Mouse (Mus musculus) embryonic stem cell, embryonic (primary cell): ENCODE data around the gene Prss38.

ENCODE experiments used
- CTCF ChIA-PET, 4 experiments: fragments of 300-600 bp in 2 of 4; fragments of 350-600 bp in 2 of 4; sonication (Branson Sonifier 250); formaldehyde crosslinking; loops; one replicate each; lab custom pipeline; 2022; ENCODE audit warnings: inconsistent platforms in 2 of 4; lab: Charles Lee
- POLR2A ChIA-PET, 4 experiments: fragments of 300-600 bp in 2 of 4; fragments of 350-600 bp in 2 of 4; sonication (Branson Sonifier 250); formaldehyde crosslinking; loops; one replicate each; lab custom pipeline; 2022; ENCODE audit warnings: antibody characterized with exemption in 4 of 4, inconsistent platforms in 1 of 4; lab: Charles Lee

Prss38 gene

DNA sequence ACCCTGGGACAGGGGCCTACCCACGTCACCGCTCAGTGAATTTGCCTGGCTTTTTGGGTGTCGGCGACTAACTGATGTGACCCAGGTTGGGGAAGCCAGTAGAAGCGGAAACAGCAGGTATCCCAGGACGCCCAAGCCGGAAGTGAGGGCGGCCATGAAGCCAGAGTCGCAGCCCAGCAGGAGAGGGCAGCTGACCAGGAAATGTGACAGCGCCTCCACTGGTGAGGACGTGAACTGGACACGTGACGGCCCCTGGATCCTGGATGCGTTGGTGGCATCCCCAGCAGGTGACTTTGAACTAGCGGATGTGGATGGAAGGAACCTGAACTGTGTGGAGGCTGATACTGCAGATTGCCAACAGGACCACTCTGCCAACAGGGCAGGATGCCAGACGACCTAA lies at the start of gene Prss38:
Gene Prss38, minus strand, starts transcription at position 183 of the 400 bp plus-strand sequence.
- CTCF ChIA-PET: interaction anchor here (0.5 to 2.3 kb wide), 11 partner anchors 8 to 589 kb away, joined by 3 to 11 read pairs (median 3); partner anchors contain the start of gene Rasd1 (in 1 of the 4)
- POLR2A ChIA-PET: interaction anchor here (0.6 to 2.5 kb wide), 8 partner anchors 9 to 293 kb away, joined by 3 to 14 read pairs (median 3); no protein-coding TSS in a partner anchor

DNA sequence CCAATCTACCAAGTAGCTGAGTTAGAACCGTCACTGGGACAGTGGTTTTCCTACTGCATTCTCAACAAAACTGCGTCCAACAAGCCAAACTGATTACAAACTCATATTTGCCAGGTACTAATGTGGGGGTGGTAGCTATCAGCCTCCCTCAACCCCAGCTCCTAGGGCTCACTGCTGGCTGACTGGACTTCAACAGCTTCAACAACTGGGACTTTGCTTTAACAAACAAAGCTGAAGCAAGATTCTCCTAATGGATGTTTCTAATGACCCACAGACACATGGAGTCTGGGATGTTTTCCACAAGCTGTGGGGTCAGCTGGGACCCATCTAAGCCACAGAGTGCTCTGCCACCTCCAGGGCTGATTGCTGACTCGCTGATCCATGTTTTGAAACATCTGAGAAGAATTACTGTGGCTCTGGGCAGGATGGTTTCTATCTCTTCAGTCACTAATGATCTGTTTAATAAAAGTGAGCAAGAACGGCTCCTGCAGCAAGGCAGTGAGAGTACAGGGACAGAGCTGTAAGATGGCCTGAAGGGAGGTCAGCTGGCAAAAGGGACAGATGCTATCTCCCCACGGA lies 47.6 kb upstream of the Prss38 start:
- ChIA-PET CTCF (no interaction called here), POLR2A (interaction anchor here in 2 of 4 experiments (0.8 to 2.2 kb wide), 5 partner anchors 9 to 120 kb away, joined by 3 to 8 read pairs (median 4); partner anchors contain the start of gene Zfp867 (in 1 of the 2))

DNA sequence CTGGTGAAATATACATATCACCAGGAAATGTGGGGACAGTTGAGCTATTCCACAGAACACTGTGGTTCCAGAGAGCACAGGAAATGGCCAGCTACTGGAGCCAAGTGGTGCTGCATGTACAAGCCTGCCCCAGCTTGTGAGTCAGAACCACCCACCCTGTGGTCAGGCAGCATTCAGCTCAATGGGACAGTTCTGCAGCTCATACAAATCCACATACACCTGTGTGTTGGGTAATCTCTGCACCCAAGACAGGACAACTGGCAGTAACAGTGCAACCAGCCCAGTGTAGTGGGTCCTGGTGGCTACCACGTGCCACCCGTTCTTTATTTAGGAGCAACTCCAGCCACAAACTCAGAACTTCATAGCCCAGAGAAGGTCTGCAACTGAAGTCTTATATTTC lies 46.5 kb upstream of the Prss38 start:
- ChIA-PET CTCF (no interaction called here), POLR2A (interaction anchor here in 1 of 4 experiments (1.0 kb wide), 1 partner anchor 36 kb away, joined by 3 read pairs; no protein-coding TSS in a partner anchor)

DNA sequence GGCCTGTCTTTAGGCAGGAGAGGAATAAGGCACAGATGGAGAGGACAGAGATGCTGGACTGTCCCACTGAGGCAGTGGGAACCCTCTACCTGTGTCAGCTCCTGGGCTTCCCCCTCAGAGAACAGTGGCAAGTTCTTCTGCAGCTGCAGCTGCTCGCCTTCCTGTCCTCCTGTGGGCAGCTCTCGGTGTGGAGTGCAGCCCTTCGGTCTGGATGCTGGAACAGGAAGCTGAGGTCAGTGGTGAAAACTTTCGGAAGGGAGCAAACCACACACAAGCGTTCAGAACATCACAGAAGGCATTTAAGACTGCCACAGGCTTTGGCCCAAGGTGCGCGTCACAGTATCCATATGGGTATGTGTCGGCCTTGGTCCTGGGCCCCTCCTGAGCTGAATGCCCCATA lies 46.0 kb upstream of the Prss38 start:
- POLR2A ChIA-PET: no interaction called here
- CTCF ChIA-PET: no interaction called here

DNA sequence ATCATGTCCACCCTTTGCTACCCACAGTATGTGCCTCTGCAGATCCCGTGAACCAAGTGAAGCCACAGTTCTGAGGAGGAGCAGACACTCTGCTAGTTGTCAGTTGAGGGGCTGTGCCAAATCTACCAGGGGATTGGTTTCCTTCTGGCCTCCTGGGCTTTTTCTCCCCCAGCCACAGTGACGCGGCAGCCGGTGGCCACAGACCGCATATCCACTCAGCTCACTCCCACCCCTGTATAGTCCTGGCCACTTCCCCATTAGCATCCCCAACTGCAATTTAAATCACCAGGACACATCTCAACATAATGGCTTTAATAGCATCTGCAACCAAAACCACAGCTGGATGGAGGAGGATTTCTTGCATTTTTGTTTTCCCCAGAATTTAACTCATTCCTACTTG lies 43.3 kb upstream of the Prss38 start:
- CTCF ChIA-PET: no interaction called here

DNA sequence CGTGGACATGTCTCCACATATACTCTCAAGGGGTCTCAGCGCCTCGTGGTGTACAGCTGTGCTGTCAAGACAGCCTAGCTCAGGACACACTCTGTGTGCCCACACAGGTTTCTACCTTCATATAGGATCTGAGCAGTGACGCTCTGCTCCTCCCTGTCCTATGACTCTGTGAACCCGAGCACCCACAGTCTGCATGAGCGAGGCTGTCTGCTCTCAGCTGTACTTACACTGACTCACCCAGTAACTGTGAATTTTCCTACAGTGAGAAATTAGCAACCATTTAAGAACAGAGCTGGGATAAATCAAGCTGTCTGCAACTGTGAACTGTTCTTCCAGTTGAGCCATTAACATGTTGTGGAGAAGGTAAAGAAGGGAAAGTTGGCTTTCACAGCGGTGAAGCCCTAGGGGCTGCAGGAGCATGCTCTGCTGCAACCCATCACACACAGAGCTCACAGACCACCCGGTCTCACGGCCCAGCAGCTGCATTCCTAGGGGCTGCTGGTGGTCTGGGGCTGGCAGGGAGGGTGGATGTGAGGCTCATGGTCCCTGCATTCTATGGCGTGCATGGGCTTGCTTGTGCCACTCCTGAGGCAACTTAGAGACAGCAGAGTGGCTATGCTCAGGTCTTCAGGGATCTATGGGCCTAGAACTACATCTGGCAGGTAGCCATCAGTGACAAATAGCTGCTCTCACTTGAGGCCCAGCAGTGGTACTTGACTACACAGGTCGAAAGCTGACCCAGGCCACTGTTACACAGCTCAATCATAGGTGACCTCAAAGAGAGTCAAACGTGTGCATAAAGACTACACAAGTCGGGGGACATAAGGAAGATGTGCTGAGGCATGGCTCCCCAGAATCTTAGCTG lies 37.8 kb upstream of the Prss38 start:
- ChIA-PET CTCF (interaction anchor here in 3 of 4 experiments (0.5 to 2.0 kb wide), 5 partner anchors 12 to 122 kb away, joined by 3 to 6 read pairs (median 3); no protein-coding TSS in a partner anchor), POLR2A (interaction anchor here in 3 of 4 experiments (0.6 to 1.9 kb wide), 8 partner anchors 10 to 371 kb away, joined by 3 to 8 read pairs (median 4); partner anchors contain the start of gene Zfp867 (in 2 of the 3))

More for the DNA sequence above, 43.3 kb upstream of the Prss38 start:
- POLR2A ChIA-PET: interaction anchor here in 2 of 4 experiments (1.0 to 2.2 kb wide), 2 partner anchors 10 to 54 kb away, joined by 3 to 4 read pairs; partner anchors contain the start of gene Zfp867 (in 1 of the 2)

DNA sequence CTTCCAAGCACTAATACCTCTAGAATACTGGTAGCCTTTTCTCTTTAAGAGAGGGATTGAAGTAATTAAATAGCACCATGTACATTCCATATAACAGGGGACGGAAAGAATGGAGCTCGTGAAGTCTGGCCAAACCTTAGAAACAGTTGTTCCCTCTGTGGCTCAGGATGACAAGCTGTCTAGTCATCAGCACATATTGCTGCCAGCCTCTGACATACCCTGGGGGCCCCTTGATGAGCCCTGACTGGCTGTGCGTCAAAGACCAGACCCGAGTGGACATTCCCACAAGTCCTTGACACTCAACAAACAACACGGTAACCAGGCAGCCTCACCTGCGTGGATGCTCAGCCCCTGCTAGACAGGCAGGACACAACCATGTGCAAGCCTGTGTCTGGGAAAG lies 36.6 kb upstream of the Prss38 start:
- POLR2A ChIA-PET: interaction anchor here in 1 of 4 experiments (0.5 to 1.1 kb wide), 2 partner anchors 9 to 59 kb away, joined by 3 read pairs; no protein-coding TSS in a partner anchor
- CTCF ChIA-PET: no interaction called here

DNA sequence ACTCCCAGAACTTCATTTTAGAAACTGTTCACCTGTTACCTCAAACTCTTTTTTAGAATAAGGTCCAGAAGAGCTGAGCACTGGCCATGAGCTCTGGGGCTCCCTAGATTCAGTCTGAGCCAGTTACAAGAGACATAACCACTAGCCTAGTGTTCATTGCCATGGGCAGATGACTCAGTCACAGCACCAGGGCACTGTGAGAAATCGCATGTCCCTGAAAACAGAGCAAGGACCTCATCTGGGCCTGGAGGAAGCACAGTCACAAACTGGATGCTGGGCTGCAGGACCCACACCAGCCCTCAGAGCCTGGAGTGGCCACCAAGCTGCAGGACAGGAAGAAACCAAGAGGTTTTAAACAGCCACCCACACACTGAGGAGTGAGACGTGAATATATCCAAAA lies 35.4 kb upstream of the Prss38 start:
- ChIA-PET POLR2A (interaction anchor here in 1 of 4 experiments (1.0 kb wide), 1 partner anchor 10 kb away, joined by 3 read pairs; no protein-coding TSS in a partner anchor), CTCF (interaction anchor here in 1 of 4 experiments (0.7 kb wide), 1 partner anchor 81 kb away, joined by 3 read pairs; no protein-coding TSS in a partner anchor)

DNA sequence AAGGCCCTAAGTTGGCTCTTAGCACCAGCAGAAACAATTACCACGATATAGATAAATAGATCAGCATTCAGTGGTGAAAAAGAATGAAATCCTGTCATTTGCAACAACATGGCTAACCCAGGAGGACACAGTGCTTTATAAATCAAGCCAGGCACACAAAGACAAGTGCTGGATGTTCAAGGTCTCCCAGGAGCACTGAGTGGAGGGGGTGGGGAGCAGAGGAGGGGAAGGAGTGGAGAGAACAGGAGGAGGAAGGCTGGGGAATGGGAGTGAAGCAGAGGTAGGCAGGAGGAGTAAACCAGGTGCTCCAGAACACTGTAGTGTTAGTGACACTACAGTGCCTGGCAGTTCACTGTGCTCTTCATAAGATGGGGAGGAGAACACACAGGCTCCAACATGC lies 30.3 kb upstream of the Prss38 start:
- CTCF ChIA-PET: no interaction called here
- POLR2A ChIA-PET: no interaction called here

DNA sequence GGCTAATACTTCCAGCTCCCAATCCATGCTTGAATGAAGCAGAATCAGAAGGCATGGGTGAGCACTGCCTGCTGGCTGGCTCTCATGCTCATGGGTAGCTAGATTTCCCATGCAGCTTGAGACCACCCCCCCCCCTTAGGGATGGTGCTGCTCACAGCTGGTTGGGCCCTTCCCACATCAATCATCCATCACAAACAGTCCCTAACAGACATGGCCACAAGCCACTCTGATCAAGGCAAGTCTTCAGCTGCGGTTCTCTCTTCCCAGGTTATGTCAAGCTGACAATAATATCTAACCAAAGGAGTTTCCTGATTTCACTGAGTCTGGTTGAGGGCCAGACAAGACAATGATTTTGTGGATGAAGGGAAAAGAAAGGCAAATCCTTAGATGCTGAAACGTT lies 25.4 kb upstream of the Prss38 start:
- ChIA-PET CTCF (interaction anchor here in 1 of 4 experiments (0.9 kb wide), 1 partner anchor 101 kb away, joined by 3 read pairs; no protein-coding TSS in a partner anchor), POLR2A (interaction anchor here in 1 of 4 experiments (1.0 to 1.1 kb wide), 3 partner anchors 10 to 58 kb away, joined by 3 read pairs; no protein-coding TSS in a partner anchor)

DNA sequence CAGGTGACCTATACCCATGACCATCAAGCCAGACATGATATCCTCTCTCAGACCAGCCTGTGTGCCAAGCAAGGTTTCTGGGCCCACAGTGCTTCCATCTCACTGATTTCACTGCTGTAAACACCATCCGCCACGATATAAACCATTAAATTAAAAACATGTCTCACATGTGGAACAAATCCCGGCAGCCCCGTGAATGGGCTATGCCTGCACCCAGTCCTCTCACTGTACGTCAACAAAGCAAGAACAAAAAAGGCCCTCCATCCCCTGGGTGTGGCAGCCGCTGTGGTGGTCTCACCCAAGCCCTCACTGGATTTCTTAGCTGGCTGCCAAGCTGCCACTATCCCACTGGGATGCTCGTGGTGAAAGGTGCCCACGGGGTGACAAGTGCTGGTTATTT lies 24.4 kb upstream of the Prss38 start:
- POLR2A ChIA-PET: interaction anchor here in 2 of 4 experiments (1.1 to 1.3 kb wide), 2 partner anchors 15 to 59 kb away, joined by 3 read pairs; no protein-coding TSS in a partner anchor
- CTCF ChIA-PET: interaction anchor here in 1 of 4 experiments (0.6 kb wide), 1 partner anchor 44 kb away, joined by 3 read pairs; no protein-coding TSS in a partner anchor

DNA sequence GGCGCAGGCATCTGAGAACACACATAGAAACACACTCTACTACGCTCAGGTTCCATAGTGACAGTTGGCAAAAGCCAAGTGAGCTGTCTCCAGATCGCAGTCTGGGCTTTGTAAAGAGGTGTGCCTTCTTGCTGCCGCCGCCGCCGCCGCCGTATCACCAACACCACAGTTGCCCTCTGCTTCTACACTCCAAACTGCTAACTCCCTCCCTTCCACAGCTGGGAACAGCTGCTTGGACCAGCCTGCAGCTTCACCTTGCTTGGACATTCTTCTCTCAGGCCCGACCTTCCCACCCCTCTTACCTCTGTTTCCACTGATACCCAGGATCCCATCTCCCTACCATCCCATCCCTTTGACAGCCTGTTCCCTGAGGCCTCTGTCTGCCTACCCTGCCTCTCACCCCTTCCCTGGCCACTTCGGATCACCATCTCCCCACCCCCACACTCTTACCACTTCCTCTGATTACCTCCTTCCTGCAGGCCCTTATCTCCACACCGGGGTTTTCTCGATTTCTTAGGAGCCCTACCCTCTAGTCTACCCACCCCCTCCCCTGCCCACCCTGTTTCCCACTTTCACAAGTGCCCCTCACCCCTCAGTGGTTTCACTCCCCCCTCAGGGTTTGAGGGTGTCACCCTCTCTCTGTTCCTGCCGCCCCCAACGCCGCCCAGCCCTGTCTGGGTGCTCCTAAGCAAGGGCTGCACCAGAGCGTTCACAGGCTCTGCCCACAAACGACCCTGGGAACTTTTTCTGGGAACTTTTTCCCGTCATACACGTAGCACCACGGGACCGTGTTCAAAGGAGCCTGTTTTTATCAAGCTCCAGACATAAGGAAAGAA lies 22.3 kb upstream of the Prss38 start:
- CTCF ChIA-PET: interaction anchor here in 1 of 4 experiments (0.5 to 1.1 kb wide), 2 partner anchors 232 to 381 kb away, joined by 3 to 4 read pairs; no protein-coding TSS in a partner anchor
- POLR2A ChIA-PET: interaction anchor here in 2 of 4 experiments (1.3 to 1.9 kb wide), 3 partner anchors 13 to 23 kb away, joined by 3 to 5 read pairs (median 4); no protein-coding TSS in a partner anchor

DNA sequence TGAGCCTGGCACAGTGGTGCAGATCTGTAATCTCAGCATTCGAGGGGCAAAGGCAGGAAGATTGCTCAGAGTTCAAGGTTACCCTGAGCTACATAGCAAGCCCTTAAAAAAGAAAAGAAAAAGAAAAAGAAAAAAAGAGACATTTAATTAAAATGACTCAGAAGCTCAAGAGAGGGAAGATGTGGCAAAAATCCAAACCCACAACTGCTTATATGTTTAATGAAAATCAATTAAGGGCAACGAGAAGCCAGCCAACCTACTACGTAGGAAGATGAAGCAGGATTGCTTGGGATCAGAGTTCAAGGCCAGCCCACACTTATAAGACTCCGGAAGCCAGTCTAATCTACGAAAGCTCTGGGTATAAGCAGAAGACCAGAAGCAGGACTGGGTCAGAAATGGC lies 19.0 kb upstream of the Prss38 start:
- CTCF ChIA-PET: no interaction called here
- POLR2A ChIA-PET: interaction anchor here in 2 of 4 experiments (0.9 to 1.8 kb wide), 3 partner anchors 10 to 21 kb away, joined by 3 to 6 read pairs (median 4); no protein-coding TSS in a partner anchor

DNA sequence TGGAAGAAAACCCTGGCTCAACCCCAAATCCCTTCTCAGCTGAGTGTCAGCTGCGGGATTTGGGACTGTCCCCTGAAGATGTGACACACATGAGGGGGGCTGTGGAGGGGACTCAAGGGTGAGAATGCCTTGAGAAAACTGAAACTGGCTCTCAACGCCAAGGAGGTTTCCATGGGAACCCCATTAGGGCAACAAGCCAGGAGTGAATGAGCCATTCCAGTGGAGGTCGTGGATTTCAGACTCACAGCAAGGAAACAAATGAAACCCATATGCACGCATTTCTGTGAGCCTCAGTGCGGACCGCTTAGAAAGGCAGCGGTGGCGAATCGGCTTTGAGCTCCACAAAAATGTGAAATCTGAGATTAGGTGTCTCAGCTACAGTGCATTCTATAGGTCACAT lies 18.1 kb upstream of the Prss38 start:
- POLR2A ChIA-PET: interaction anchor here in 2 of 4 experiments (1.5 to 1.8 kb wide), 3 partner anchors 10 to 21 kb away, joined by 4 to 6 read pairs (median 4); no protein-coding TSS in a partner anchor
- CTCF ChIA-PET: no interaction called here

DNA sequence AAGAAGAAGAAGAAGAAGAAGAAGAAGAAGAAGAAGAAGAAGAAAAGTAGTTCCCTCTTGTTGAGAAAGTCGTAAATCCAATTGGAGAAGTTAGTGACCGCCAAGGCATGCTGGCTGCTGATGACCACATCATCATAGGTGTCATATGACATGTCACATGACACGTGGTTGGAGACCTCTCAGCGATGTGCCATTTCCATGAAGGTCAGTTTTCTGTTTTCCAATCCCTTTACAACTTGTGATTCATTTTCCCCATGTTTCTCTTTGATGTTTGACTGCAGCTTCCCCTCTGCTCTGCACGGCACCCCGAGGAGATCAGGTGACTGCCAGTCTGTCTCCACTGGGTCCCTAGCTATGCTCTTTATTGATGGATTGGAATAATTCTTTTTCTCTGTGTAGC lies 16.8 kb upstream of the Prss38 start:
- POLR2A ChIA-PET: interaction anchor here in 1 of 4 experiments (1.0 kb wide), 1 partner anchor 57 kb away, joined by 3 read pairs; the partner anchor contains the start of gene Jmjd4
- CTCF ChIA-PET: no interaction called here

DNA sequence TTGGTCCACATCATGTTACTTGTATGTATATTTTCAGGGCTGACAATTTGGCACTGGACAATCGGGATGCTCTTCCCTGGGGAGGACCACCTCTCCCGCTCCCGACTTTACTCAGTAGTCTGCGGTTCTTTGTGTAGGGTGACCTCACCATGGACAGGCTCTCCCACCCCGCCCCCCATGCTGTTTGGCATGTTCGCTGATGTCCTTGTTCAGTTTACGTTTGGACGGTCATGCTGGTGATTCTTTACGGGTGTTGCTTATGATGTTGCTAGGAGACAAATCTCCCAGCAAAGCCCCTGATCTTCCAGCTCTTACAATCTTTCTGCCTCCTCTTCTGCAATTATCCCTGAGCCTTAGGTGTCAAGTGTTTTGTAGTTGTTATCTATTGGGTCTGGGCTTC lies 15.0 kb upstream of the Prss38 start:
- ChIA-PET CTCF (no interaction called here), POLR2A (no interaction called here)

DNA sequence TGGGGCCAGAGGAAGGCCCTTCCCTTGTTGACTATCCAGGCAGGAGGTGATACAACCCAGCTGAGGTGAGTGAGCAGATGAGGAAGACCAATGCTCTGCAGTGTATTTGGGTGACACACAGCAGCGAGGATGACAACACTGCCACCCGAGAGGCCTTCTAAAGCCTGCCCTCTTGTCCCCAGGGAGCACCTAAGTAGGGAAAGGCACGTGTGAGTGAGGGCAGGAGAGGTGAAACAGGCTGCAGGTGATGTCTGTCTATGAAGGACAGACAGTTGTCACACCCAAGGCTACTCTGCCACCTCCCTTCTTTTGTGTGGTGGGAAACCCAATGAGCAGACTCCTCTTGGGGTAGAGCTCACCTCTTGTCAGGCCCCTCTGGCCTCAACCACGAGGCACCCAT lies 14.2 kb upstream of the Prss38 start:
- POLR2A ChIA-PET: interaction anchor here in 1 of 4 experiments (0.7 kb wide), 1 partner anchor 1198 kb away, joined by 8 read pairs; no protein-coding TSS in a partner anchor
- CTCF ChIA-PET: no interaction called here

DNA sequence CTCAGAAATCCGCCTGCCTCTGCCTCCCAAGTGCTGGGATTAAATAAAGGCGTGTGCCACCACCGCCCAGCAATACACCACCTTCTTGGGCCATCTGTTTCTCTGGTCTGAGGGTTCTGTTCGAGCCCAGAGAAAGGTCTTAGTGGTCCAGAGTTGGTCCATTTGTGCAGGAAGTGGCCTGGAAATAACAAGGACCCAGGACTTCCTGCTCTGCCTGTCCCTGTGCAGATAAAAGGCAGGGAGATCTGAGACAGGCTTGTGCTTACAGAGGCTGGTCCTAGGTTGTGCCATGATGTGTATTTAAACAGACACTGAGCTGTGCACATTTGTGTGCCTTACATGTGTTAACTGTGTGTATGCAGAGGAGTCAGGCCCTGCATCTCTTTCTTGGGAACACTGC lies 13.3 kb upstream of the Prss38 start:
- CTCF ChIA-PET: no interaction called here
- POLR2A ChIA-PET: no interaction called here
